Mouse (Mus musculus) bone marrow, adult 2 months (tissue): ENCODE measurements at regions not wholly inside any gene's neighbourhood (a gene's known extent, or its start where the extent isn't known, plus 50 kb on each side); places are given as distances from the start of the nearest gene placed in this dataset.

Experiments
- CTCF ChIP-seq: fragments of 200-500 bp; IDR thresholded peaks from 2 replicates; pipeline ENCODE4 v1.5.1; 2011; ENCODE audit warnings: low read length, control low read depth; ENCODE audit not compliant: control insufficient read depth, insufficient read depth
- POLR2A ChIP-seq: fragments of 200-500 bp; IDR thresholded peaks from 2 replicates; pipeline ENCODE4 v1.6.1; 2011; ENCODE audit warnings: low read depth, mild to moderate bottlenecking, control low read depth, low read length, borderline replicate concordance; ENCODE audit not compliant: control insufficient read depth

DNA sequence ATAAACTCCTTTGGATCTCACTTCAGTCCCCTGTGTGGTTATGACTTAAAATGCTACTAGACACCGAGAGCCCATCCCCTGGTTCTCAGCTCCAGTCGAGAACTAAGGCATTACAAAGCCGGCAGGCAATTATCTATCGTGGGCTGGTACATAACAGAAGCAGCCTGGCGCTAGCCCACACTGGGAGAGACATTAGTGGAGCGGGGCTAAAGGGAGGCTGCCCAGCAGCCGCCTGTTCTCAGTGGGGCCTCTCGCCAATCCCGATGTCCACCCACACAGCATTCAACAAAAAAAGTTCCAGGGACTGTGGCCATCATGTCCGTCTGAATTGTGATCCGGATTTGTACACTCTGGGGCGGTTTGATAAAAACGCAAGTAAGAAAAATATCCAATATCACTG lies 361.5 kb downstream of the Pdcd6ip start:
- TF ChIP-seq POLR2A (no peak), CTCF (no peak)
